Mouse (Mus musculus) megakaryocyte-erythroid progenitor cell, adult 5-6 weeks (primary cell): ENCODE results near the gene Sbk2. TPM values are rescaled to one million over a fixed set of nuclear protein-coding genes. Genes with fewer than 3 reads are reported as not detected.

Experiments
- ATAC-seq: replicated peaks from 2 replicates; pipeline ENCODE4 v1.8.0; 2016; ENCODE audit warnings: mild to moderate bottlenecking, inconsistent platforms; ENCODE audit not compliant: severe bottlenecking, poor library complexity, low FRiP score, low TSS enrichment
- total RNA-seq, 2 experiments: library from RNA; stranded (forward) in 1 of 2; stranded (reverse) in 1 of 2; fragments of 200-1000, 215-1000 nt in 1 of 2; fragments of >200 nt in 1 of 2; fragmentation: Nextera tagmentation in 1 of 2; gene quantifications; 2 replicates each; pipeline ENCODE4 v1.2.3; 2014 to 2017

Gene Sbk2
- total RNA-seq, 2 experiments from 2014 or later = not detected

- ATAC-seq = peak; percentile 62
These were observed 40.4 kb downstream of the Sbk2 start for GRCm38 (mm10) chr7:4923586-4924364.

DNA sequence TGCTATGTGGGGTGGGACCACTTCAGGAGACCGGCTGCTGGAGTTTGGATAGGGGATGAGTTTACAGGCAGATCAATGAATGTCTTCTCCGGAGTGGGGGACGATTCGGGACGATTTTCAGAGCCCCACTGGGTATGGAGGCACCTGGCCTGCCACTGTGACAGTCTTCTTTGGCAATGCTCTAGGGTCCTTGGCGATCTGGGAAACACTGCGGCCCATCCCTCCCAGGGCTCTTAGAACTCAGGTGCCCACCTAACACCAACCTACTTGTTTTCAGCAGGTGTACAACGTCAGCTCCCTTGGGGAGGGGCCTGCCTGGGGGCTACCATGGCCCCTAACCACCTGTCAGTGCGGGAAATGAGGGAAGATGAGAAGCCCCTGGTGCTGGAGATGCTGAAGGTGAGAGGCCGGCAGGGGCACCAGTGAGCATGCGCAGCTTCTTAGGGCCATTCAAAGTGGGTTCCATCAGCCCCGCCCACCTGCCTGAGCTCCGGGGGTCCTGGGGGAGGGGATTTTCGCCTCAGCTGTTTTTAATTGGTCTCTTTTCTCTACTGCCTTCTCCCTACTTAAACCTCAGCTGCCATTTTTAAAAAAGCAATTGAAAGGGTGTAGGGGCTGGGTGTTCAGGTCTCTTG lies 41.2 kb downstream of the Sbk2 start:
- no peak for ATAC-seq

- ATAC-seq = no peak; the same call in 1 of the 2 replicates
These were observed 41.7 kb downstream of the Sbk2 start for GRCm38 (mm10) chr7:4922508-4922907.

- ATAC-seq = no peak
These were observed 42.3 kb downstream of the Sbk2 start, which contains the start of gene Nat14 for GRCm38 (mm10) chr7:4921824-4922482. TSS of gene Nat14 (plus strand) at chr7:4922028.

DNA sequence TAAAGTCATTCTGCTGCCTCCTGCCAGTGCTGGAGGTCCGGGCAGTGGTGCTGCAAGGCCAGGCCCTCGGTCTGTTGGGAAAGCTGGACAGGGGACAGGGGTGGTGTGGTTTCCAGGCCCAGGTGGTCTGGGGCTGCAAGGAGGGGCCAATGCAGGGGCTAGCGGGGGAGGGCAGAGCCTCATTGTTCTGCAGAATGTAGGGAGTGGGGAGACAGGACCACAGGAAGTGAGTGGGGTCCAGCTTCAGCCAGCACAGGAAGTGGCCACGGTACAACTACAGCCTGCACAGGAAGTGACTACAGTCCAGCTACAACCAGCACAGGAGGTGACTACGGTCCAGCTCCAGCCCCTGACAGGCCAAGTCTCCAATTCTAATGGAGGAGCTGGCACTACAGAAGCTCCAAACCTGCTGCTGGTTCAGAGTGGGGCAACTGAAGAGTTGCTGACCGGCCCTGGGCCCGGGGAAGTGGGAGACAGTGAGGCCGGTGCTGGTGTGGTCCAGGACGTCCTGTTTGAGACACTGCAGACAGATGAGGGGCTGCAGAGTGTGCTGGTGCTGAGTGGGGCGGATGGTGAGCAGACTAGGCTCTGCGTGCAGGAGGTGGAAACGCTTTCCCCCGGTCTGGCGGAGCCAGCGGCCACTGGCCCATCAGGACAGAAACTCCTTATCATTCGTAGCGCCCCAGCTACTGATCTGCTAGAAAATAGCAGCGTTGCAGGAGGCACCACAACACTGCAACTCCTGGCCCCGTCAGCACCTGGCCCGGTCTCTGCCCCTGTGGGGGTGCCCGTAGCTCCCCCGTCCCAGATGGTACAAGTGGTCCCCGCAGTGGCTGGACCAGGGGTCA lies 43.0 kb downstream of the Sbk2 start:
- ATAC-seq = no peak

GRCm38 (mm10) chr7:4920496-4920895 lies 43.7 kb downstream of the Sbk2 start:
- no peak for ATAC-seq

DNA sequence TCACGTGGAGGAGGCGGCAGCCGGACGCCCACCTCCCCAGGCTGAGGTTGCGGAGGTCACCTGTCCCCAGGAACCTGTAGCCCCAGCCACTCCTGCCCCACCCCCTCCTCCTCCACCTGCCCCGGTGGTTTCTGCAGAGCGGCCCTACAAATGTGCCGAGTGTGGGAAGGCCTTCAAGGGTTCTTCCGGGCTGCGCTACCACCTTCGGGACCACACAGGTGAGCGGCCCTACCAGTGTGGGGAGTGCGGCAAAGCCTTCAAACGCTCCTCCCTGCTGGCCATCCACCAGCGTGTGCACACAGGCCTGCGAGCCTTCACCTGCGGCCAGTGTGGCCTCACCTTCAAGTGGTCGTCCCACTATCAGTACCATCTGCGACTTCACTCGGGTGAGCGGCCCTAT lies 44.2 kb downstream of the Sbk2 start:
- ATAC-seq = no peak

- no peak for ATAC-seq
These were observed 45.1 kb downstream of the Sbk2 start for GRCm38 (mm10) chr7:4919096-4919495.

DNA sequence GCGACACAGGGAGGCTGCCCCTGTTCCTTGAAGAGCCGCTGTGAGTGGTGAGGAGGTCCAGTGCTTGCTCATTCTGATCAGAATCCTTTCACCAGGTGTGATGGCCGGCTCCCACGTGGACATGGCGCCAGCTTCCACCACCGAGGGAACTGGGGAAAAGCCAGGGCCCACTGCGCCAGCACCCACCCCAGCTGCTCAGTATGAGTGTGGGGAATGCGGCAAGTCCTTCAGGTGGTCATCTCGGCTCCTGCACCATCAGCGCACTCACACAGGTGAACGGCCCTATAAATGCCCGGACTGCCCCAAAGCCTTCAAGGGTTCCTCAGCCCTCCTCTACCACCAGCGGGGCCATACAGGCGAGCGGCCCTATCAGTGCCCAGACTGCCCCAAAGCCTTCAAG lies 45.5 kb downstream of the Sbk2 start:
- no peak for ATAC-seq

- ATAC-seq = no peak
These were observed 46.7 kb downstream of the Sbk2 start for GRCm38 (mm10) chr7:4917494-4917893.

DNA sequence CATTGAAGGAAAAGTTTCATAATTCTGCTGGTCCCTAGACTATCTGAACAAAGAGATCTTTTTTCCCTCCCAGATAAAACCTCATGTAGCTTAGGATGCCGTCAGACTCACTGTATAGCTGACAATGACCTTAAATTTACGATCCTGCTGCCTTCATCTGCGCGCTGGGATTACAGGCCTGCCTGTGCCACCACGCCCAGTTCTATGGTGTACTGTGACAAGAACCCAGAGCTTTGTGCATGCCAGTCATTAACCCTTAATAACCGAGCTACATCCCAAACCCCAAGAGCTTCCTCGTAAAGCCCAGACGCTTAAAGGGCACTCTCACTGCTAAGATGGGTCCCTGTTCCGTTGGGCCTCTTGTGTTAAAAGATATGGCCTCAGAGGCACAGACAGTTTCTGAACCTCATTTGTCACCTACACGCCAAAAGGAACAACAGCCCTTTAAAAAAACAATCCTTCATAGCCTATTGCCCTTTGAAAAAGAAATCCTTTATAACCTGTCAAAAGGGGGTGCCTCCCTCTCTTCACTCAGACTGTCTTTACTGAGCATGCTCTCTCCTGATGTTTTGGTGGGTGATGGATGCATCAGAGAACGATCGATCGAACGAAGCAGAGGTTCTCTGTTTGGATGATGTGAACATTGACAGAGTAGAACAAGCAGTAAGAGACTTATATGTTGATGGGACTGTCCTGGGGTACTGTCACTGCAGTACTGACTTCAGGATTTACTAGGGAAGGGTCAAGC lies 48.4 kb downstream of the Sbk2 start:
- ATAC-seq = peak; percentile 70

DNA sequence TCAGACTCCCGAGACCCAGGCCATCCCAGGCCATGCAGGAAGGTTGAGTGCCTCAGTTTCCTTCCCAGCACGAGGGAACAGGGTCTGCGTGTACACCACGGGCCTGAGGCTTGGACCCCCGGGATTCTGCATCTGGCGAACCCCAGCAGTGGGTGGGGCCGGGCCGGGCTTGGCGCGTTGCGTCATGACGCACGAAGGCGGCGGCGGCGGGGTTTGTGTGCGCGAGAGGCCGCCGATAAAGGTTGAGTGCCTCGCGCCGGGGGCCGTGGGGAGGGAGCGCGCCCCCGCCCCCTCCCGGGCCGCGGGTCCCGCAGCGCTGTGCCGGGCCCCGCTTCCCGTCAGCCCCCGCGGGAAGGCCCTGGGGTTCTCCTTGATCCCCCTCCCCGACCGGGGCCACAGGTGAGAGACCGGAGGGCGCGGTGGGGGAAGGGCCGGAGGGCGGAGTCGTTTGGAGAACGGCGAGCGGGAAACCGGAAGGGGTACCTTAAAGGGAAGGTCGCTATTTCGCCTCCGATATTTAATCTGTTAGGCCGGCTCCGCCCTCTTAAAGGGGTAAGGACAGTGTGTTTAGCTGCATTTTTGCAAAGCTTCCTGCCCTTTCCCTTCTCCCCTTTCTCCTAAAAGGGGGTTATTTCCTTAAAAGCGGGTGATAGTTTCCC lies 49.1 kb downstream of the Sbk2 start, which contains the start of gene Zfp628:
TSS of gene Zfp628 (plus strand) at position 211 of the 659 bp plus-strand sequence.
- ATAC-seq = peak; percentile 80

- no peak for ATAC-seq
These were observed 52.0 kb downstream of the Sbk2 start for GRCm38 (mm10) chr7:4912248-4912647.

- no peak for ATAC-seq
These were observed 52.6 kb downstream of the Sbk2 start for GRCm38 (mm10) chr7:4911561-4911960.

- no peak for ATAC-seq
These were observed 57.7 kb downstream of the Sbk2 start, which contains the start of gene Gm36210 for GRCm38 (mm10) chr7:4906466-4906950. TSS of gene Gm36210 (minus strand) at chr7:4906516.

GRCm38 (mm10) chr7:4902404-4902803 lies 61.8 kb downstream of the Sbk2 start:
- no peak for ATAC-seq

DNA sequence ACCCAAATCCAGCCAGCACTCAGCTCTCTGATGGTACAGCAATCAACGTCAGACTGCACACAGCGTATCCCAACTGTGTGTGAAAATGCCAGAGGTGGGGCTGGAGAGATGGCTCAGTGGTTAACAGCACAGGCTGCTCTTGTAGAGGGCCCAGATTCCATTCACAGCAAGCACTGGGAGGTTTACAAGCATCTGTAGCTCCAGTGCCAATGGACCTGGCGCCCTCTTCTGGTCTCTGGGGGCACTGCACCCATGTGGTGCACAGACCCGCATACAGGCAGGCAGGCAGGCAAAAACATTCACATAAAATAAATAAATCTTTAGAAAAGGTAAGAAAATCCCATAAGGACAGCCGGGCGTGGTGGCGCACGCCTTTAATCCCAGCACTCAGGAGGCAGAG lies 63.0 kb downstream of the Sbk2 start:
- ATAC-seq = peak; percentile 51; the same call in 1 of the 2 replicates

DNA sequence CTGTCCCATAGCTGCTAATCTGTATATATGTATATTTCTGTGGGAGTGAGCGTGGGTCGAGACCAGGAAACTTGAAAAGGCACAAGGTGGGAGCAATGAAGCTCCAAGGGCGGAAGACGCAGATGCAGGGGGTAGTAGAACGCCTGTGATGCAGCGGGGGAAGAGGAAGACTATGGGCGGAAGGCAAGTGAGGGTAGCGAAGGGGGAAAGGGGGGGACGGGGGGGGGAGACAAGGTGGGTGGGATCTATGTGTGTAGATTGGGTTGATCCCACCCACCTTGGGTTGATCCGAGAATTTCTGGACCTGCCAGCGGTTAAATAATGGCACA lies 63.7 kb downstream of the Sbk2 start:
- no peak for ATAC-seq
